Mouse (Mus musculus) frontal cortex, postnatal 10 days (tissue): ENCODE measurements around the gene Hist1h3f.
"Not testable (repeated sequence)": the region's sequence is repeated elsewhere in the genome, so short reads cannot be mapped to it uniquely, and the experiment has no call there.

ENCODE experiments used
- DNase-seq, 2 experiments: peaks; one replicate each; pipeline ENCODE4 v3.0.0; 2022; ENCODE audit warnings: low spot score in 2 of 2, mixed read lengths in 1 of 2

Hist1h3f gene

GRCm38 (mm10) chr13:23561531-23561882, 17.7 kb downstream of the Hist1h3f start:
- not testable (repeated sequence) for DNase-seq

GRCm38 (mm10) chr13:23561883-23562659, 18.2 kb downstream of the Hist1h3f start, which contains the start of gene Hist1h3e:
Gene Hist1h3e, minus strand, starts transcription at chr13:23562369.
- DNase-seq: peak; percentile 92 to 94

GRCm38 (mm10) chr13:23562699-23563462, 19.0 kb downstream of the Hist1h3f start:
- peak in 1 of 2 experiments; percentile 31 for DNase-seq

GRCm38 (mm10) chr13:23564482-23564881, 20.6 kb downstream of the Hist1h3f start:
- no peak for DNase-seq

- not testable (repeated sequence) for DNase-seq
Observed at GRCm38 (mm10) chr13:23570261-23571021, 26.6 kb downstream of the Hist1h3f start.

- DNase-seq: peak; percentile 65 to 66
Observed at GRCm38 (mm10) chr13:23571022-23571503, 27.2 kb downstream of the Hist1h3f start, which contains the start of the genes Hist1h2ae and Hist1h2bg. Gene Hist1h2ae, minus strand, starts transcription at chr13:23571220. Gene Hist1h2bg, plus strand, starts transcription at chr13:23571396.

GRCm38 (mm10) chr13:23571504-23572217, 27.8 kb downstream of the Hist1h3f start:
- not testable (repeated sequence) for DNase-seq

GRCm38 (mm10) chr13:23572218-23573033, 28.6 kb downstream of the Hist1h3f start:
- DNase-seq: no peak

GRCm38 (mm10) chr13:23573034-23573897, 29.4 kb downstream of the Hist1h3f start:
- not testable (repeated sequence) for DNase-seq

- peak; percentile 90 to 93 for DNase-seq
Observed at GRCm38 (mm10) chr13:23573898-23574524, 30.2 kb downstream of the Hist1h3f start, which contains the start of the genes Hist1h2bf and Hist1h2ad. Gene Hist1h2bf, minus strand, starts transcription at chr13:23574196. Gene Hist1h2ad, plus strand, starts transcription at chr13:23574381.

GRCm38 (mm10) chr13:23574546-23575170, 30.8 kb downstream of the Hist1h3f start:
- not testable (repeated sequence) for DNase-seq

GRCm38 (mm10) chr13:23575271-23575851, 31.5 kb downstream of the Hist1h3f start, which contains the start of gene Hist1h3d:
Gene Hist1h3d, plus strand, starts transcription at chr13:23575763.
- peak in 1 of 2 experiments; percentile 44 for DNase-seq

- not testable (repeated sequence) for DNase-seq
Observed at GRCm38 (mm10) chr13:23575864-23576313, 32.0 kb downstream of the Hist1h3f start.

GRCm38 (mm10) chr13:23576351-23576881, 32.6 kb downstream of the Hist1h3f start:
- no peak for DNase-seq

- DNase-seq: no peak
Observed at GRCm38 (mm10) chr13:23576906-23577639, 33.2 kb downstream of the Hist1h3f start.

- DNase-seq: no peak
Observed at GRCm38 (mm10) chr13:23577835-23578234, 34.0 kb downstream of the Hist1h3f start.
